Mouse (Mus musculus): ENCODE results near the gene Lsm12. TPM values are rescaled to one million over a fixed set of nuclear protein-coding genes. Genes with fewer than 3 reads are reported as not detected.

The Lsm12 gene
- polyA plus RNA-seq, 1 experiment from 2014 or later, result 77.5 TPM

- Histone ChIP-seq H3K9ac (replicated peaks; ENCODE audit: low read depth, low read length) (no peak overlapping the region), H3K4me2 (ENCODE audit: low read depth, low read length) (no peak overlapping the region), H3K4me3 (ENCODE audit: low read depth, low read length) (no peak overlapping the region), H3K36me3 (ENCODE audit: control insufficient read depth, insufficient read depth, low read length) (peaks cover 37% of the 10 kb centered on the region), H3K9me3 (ENCODE audit: control insufficient read depth, low read length) (no peaks in the 10 kb centered on the region), H3K27me3 (ENCODE audit: control insufficient read depth, insufficient read depth, low read length) (no peaks in the 10 kb centered on the region), H3K4me1 (ENCODE audit: control insufficient read depth, insufficient read depth, low read length) (peaks cover 6% of the 10 kb centered on the region), H3K27ac (ENCODE audit: low read depth, low read length) (no peak overlapping the region)
- 81% methylated on average over 9 of the region's 9 CpGs for WGBS
- no peak for ATAC-seq (ENCODE audit: low read depth)
These were observed 8.8 kb upstream of the Lsm12 start for GRCm38 (mm10) chr11:102193657-102194440.

DNA sequence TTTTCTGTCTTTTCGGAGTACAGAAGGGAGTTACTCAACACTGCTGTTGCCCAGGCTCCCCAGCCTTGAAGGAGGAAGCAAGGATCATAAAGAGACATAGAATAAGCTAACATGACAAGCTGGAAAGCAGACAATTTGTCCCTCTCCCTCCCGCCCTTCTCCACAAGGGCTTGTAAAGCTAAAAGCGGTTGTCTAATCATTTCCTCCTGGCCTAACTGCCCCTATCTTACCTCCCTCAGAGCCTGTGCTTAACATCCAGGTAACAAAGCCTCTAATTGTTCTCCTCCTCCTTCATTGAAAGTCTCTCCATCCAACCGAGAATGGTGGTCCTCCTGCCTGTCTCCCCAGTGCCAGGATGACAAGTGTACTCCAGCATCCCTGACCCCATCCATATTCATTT is 5.8 kb upstream of the Lsm12 start:
- H3K4me1 ChIP-seq (ENCODE audit: control insufficient read depth, insufficient read depth, low read length), result peaks cover 6% of the 10 kb centered on the region
- H3K27me3 ChIP-seq (ENCODE audit: control insufficient read depth, insufficient read depth, low read length), result no peaks in the 10 kb centered on the region
- 33% methylated on average over 4 of the region's 4 CpGs for WGBS
- no peak overlapping the region for H3K4me3 ChIP-seq (ENCODE audit: low read depth, low read length)
- no peak overlapping the region for H3K9ac ChIP-seq (replicated peaks; ENCODE audit: low read depth, low read length)
- H3K9me3 ChIP-seq (ENCODE audit: control insufficient read depth, low read length), result no peaks in the 10 kb centered on the region
- no peak overlapping the region for H3K27ac ChIP-seq (ENCODE audit: low read depth, low read length)
- ATAC-seq (ENCODE audit: low read depth), result no peak
- H3K4me2 ChIP-seq (ENCODE audit: low read depth, low read length), result peak overlapping the region; percentile 54; the same call in 1 of the 2 replicates
- H3K36me3 ChIP-seq (ENCODE audit: control insufficient read depth, insufficient read depth, low read length), result peaks cover 9% of the 10 kb centered on the region

- H3K9me3 ChIP-seq (ENCODE audit: control insufficient read depth, low read length), result no peaks in the 10 kb centered on the region
- H3K4me2 ChIP-seq (ENCODE audit: low read depth, low read length), result peak within 1 kb of the TSS; percentile 54
- H3K4me1 ChIP-seq (ENCODE audit: control insufficient read depth, insufficient read depth, low read length), result peaks cover 6% of the 10 kb centered on the region
- H3K4me3 ChIP-seq (ENCODE audit: low read depth, low read length), result peak within 1 kb of the TSS; percentile 59
- no peaks in the 10 kb centered on the region; the same call in 1 of the 2 replicates for H3K36me3 ChIP-seq (ENCODE audit: control insufficient read depth, insufficient read depth, low read length)
- WGBS, result 3% methylated on average over 47 of the region's 50 CpGs
- ATAC-seq (ENCODE audit: low read depth), result peak; percentile 68; the same call in 1 of the 2 replicates
- H3K9ac ChIP-seq (replicated peaks; ENCODE audit: low read depth, low read length), result peak within 1 kb of the TSS; percentile 65
- H3K27me3 ChIP-seq (ENCODE audit: control insufficient read depth, insufficient read depth, low read length), result no peaks in the 10 kb centered on the region
- H3K27ac ChIP-seq (ENCODE audit: low read depth, low read length), result peak within 1 kb of the TSS; percentile 64; the same call in 1 of the 2 replicates
These were observed 4.7 kb upstream of the Lsm12 start, which contains the start of gene G6pc3 for GRCm38 (mm10) chr11:102189461-102190436. TSS of gene G6pc3 (plus strand) at chr11:102189620.

GRCm38 (mm10) chr11:102188980-102189379 is 3.9 kb upstream of the Lsm12 start:
- Histone ChIP-seq H3K4me1 (ENCODE audit: control insufficient read depth, insufficient read depth, low read length) (peaks cover 10% of the 10 kb centered on the region), H3K27me3 (ENCODE audit: control insufficient read depth, insufficient read depth, low read length) (no peaks in the 10 kb centered on the region), H3K27ac (ENCODE audit: low read depth, low read length) (0 out of 2 replicates have a peak overlapping the region, but pooled peaks have one; percentile 10), H3K4me3 (ENCODE audit: low read depth, low read length) (peak overlapping the region; percentile 59), H3K4me2 (ENCODE audit: low read depth, low read length) (peak overlapping the region; percentile 54), H3K9me3 (ENCODE audit: control insufficient read depth, low read length) (no peaks in the 10 kb centered on the region), H3K36me3 (ENCODE audit: control insufficient read depth, insufficient read depth, low read length) (no peaks in the 10 kb centered on the region; the same call in 1 of the 2 replicates), H3K9ac (replicated peaks; ENCODE audit: low read depth, low read length) (peak overlapping the region; percentile 65)
- 75% methylated on average over 6 of the region's 6 CpGs for WGBS
- ATAC-seq (ENCODE audit: low read depth), result no peak

DNA sequence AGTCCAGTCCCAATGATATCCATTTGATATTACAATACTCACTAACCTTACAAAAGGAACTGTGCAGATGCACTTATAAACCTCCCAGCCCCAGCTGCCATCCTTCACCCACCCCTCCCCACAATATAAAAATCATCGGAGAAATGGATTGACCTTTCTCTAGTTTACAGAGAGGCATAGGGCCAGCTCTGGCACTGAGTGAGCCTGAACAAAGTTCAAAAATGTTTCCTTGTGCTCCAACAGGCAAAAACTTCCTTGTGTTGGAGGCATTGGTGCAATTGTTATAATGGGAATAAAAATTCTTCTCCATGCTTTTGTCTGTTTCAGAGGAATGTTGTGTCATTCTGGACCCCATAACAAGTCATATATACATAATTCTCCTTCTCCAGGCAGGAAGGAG is 1.1 kb upstream of the Lsm12 start:
- Histone ChIP-seq H3K36me3 (ENCODE audit: control insufficient read depth, insufficient read depth, low read length) (peaks cover 10% of the 10 kb centered on the region), H3K4me3 (ENCODE audit: low read depth, low read length) (no peak overlapping the region), H3K27ac (ENCODE audit: low read depth, low read length) (no peak overlapping the region; the same call in 1 of the 2 replicates), H3K4me1 (ENCODE audit: control insufficient read depth, insufficient read depth, low read length) (peaks cover 10% of the 10 kb centered on the region), H3K9ac (replicated peaks; ENCODE audit: low read depth, low read length) (no peak overlapping the region), H3K27me3 (ENCODE audit: control insufficient read depth, insufficient read depth, low read length) (no peaks in the 10 kb centered on the region), H3K4me2 (ENCODE audit: low read depth, low read length) (no peak overlapping the region), H3K9me3 (ENCODE audit: control insufficient read depth, low read length) (no peaks in the 10 kb centered on the region)
- WGBS, result 81% methylated on average over 1 of the region's 1 CpGs
- ATAC-seq (ENCODE audit: low read depth), result no peak

DNA sequence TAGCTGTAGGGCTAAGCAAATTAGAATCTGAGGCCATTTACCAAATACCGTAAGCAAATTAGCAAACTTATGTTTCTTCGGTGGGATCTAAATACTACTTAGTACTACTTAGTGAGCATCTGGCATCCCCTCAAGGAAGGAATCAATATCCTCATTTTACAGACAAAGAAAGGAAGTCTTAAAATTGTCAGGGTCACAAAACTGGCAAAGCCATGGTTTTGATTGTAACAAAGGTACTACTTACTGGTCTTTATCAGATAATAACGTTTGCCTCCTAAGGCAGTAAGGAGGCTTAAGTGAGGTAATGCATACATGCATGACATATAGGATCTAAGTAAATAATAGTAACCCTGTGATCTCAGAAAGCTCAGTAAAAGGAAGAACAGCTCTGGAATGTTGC is 581 bp upstream of the Lsm12 start:
- Histone ChIP-seq H3K9me3 (ENCODE audit: control insufficient read depth, low read length) (no peaks in the 10 kb centered on the region), H3K36me3 (ENCODE audit: control insufficient read depth, insufficient read depth, low read length) (peaks cover 15% of the 10 kb centered on the region), H3K4me1 (ENCODE audit: control insufficient read depth, insufficient read depth, low read length) (peaks cover 5% of the 10 kb centered on the region), H3K4me2 (ENCODE audit: low read depth, low read length) (peak overlapping the region; percentile 72), H3K9ac (replicated peaks; ENCODE audit: low read depth, low read length) (peak overlapping the region; percentile 90; the same call in 1 of the 2 replicates), H3K27ac (ENCODE audit: low read depth, low read length) (peak overlapping the region; percentile 96; the same call in 1 of the 2 replicates), H3K27me3 (ENCODE audit: control insufficient read depth, insufficient read depth, low read length) (no peaks in the 10 kb centered on the region), H3K4me3 (ENCODE audit: low read depth, low read length) (peak overlapping the region; percentile 78; the same call in 1 of the 2 replicates)
- whole genome bisulfite sequencing, result 53% methylated on average over 3 of the region's 3 CpGs
- ATAC-seq (ENCODE audit: low read depth), result no peak

GRCm38 (mm10) chr11:102184253-102184645 is 847 bp downstream of the Lsm12 start:
- WGBS, result 5% methylated on average over 7 of the region's 7 CpGs
- Histone ChIP-seq H3K27ac (ENCODE audit: low read depth, low read length) (peak overlapping the region; percentile 96), H3K4me3 (ENCODE audit: low read depth, low read length) (peak overlapping the region; percentile 78), H3K9me3 (ENCODE audit: control insufficient read depth, low read length) (no peaks in the 10 kb centered on the region), H3K36me3 (ENCODE audit: control insufficient read depth, insufficient read depth, low read length) (peaks cover 19% of the 10 kb centered on the region), H3K27me3 (ENCODE audit: control insufficient read depth, insufficient read depth, low read length) (no peaks in the 10 kb centered on the region), H3K4me1 (ENCODE audit: control insufficient read depth, insufficient read depth, low read length) (peaks cover 5% of the 10 kb centered on the region), H3K9ac (replicated peaks; ENCODE audit: low read depth, low read length) (peak overlapping the region; percentile 90), H3K4me2 (ENCODE audit: low read depth, low read length) (peak overlapping the region; percentile 72)
- ATAC-seq (ENCODE audit: low read depth), result no peak

GRCm38 (mm10) chr11:102179836-102180235 is 5.3 kb downstream of the Lsm12 start:
- Histone ChIP-seq H3K4me1 (ENCODE audit: control insufficient read depth, insufficient read depth, low read length) (peaks cover 5% of the 10 kb centered on the region), H3K4me3 (ENCODE audit: low read depth, low read length) (no peak overlapping the region), H3K9ac (replicated peaks; ENCODE audit: low read depth, low read length) (no peak overlapping the region), H3K27ac (ENCODE audit: low read depth, low read length) (no peak overlapping the region), H3K9me3 (ENCODE audit: control insufficient read depth, low read length) (no peaks in the 10 kb centered on the region), H3K36me3 (ENCODE audit: control insufficient read depth, insufficient read depth, low read length) (peaks cover 34% of the 10 kb centered on the region), H3K4me2 (ENCODE audit: low read depth, low read length) (no peak overlapping the region), H3K27me3 (ENCODE audit: control insufficient read depth, insufficient read depth, low read length) (no peaks in the 10 kb centered on the region)
- no peak for ATAC-seq (ENCODE audit: low read depth)

Measured in neural tube, embryonic 14.5 days (tissue).